Mouse (Mus musculus): ENCODE measurements at regions not wholly inside any gene's neighbourhood (a gene's known extent, or its start where the extent isn't known, plus 50 kb on each side); places are given as distances from the start of the nearest gene placed in this dataset.

GRCm38 (mm10) chr14:36731095-36731494 lies 237.5 kb downstream of the Ccser2 start:
- no peaks in the 10 kb centered on the region for H3K36me3 ChIP-seq (ENCODE audit: control insufficient read depth, insufficient read depth, low read length)
- no peaks in the 10 kb centered on the region for H3K27me3 ChIP-seq (ENCODE audit: control insufficient read depth, insufficient read depth, low read length)
- H3K27ac ChIP-seq (ENCODE audit: low read depth, low read length) = no peak overlapping the region
- ATAC-seq (ENCODE audit: low FRiP score) (no peak), DNase-seq (ENCODE audit: low spot score, missing footprints) (no peak)
- no peaks in the 10 kb centered on the region for H3K4me1 ChIP-seq (ENCODE audit: control insufficient read depth, insufficient read depth, low read length)
- H3K9me3 ChIP-seq (ENCODE audit: control insufficient read depth, low read length) = no peaks in the 10 kb centered on the region
- no peak overlapping the region for H3K4me3 ChIP-seq (ENCODE audit: low read depth, low read length)
- WGBS = 82% methylated on average over 8 of the region's 8 CpGs
- no peak overlapping the region for H3K9ac ChIP-seq (ENCODE audit: low read length)
- H3K4me2 ChIP-seq = no peak overlapping the region

DNA sequence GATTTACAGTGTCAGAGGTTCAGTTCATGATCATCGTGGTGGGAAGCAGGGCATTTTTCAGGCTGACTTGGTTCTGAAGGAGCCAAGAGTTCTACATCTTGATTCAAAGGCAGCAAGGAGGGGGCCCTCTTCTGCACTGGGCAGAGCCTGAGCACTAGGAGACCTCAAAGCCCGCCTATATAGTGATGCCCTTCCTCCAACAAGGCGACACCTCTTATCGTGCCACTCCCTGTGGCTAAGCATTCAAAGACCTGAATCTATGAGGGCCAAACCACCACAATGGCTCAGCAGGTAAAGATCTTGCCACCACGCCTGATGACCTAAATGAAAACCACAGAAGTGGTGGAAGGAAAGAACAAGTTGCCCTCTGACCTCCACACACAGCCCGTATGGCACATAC lies 242.5 kb downstream of the Ccser2 start:
- DNase-seq (ENCODE audit: low spot score, missing footprints) = no peak
- Histone ChIP-seq H3K9me3 (ENCODE audit: control insufficient read depth, low read length) (no peaks in the 10 kb centered on the region), H3K9ac (ENCODE audit: low read length) (no peak overlapping the region), H3K36me3 (ENCODE audit: control insufficient read depth, insufficient read depth, low read length) (no peaks in the 10 kb centered on the region), H3K27me3 (ENCODE audit: control insufficient read depth, insufficient read depth, low read length) (no peaks in the 10 kb centered on the region), H3K4me3 (ENCODE audit: low read depth, low read length) (no peak overlapping the region), H3K4me1 (ENCODE audit: control insufficient read depth, insufficient read depth, low read length) (no peaks in the 10 kb centered on the region), H3K4me2 (no peak overlapping the region), H3K27ac (ENCODE audit: low read depth, low read length) (no peak overlapping the region)
- 83% methylated on average over 6 of the region's 6 CpGs for WGBS
- ATAC-seq (ENCODE audit: low FRiP score) = no peak

- Histone ChIP-seq H3K27me3 (ENCODE audit: control insufficient read depth, insufficient read depth, low read length) (no peaks in the 10 kb centered on the region), H3K4me1 (ENCODE audit: control insufficient read depth, insufficient read depth, low read length) (no peaks in the 10 kb centered on the region), H3K9ac (ENCODE audit: low read length) (no peak overlapping the region), H3K36me3 (ENCODE audit: control insufficient read depth, insufficient read depth, low read length) (no peaks in the 10 kb centered on the region), H3K4me3 (ENCODE audit: low read depth, low read length) (no peak overlapping the region), H3K4me2 (no peak overlapping the region), H3K27ac (ENCODE audit: low read depth, low read length) (no peak overlapping the region), H3K9me3 (ENCODE audit: control insufficient read depth, low read length) (no peaks in the 10 kb centered on the region)
- 79% methylated on average over 2 of the region's 2 CpGs for WGBS
- ATAC-seq (ENCODE audit: low FRiP score) (no peak), DNase-seq (ENCODE audit: low spot score, missing footprints) (no peak)
Observed at GRCm38 (mm10) chr14:36715684-36716083, 252.9 kb downstream of the Ccser2 start.

DNA sequence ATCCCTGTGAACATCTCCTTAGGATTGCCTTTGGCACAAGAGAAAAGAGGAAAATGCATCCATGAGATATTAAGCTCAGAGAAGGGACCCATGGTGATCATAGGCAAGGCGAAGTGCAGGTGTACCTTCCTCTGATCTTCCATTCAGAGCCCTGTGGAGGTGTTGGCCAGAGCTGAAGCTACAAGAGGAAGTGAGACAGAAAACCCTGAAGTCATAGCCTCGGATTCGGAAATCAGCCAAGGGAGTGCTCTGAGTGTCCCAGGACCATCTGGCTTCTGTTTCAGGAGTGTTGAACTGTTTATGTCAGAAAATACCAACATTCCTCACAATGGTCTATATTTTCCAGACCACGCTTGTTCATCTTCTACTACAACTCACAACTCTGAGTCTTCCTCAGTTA lies 271.6 kb downstream of the Ccser2 start:
- 86% methylated on average over 4 of the region's 4 CpGs for WGBS
- no peaks in the 10 kb centered on the region for H3K4me1 ChIP-seq (ENCODE audit: control insufficient read depth, insufficient read depth, low read length)
- no peaks in the 10 kb centered on the region for H3K36me3 ChIP-seq (ENCODE audit: control insufficient read depth, insufficient read depth, low read length)
- H3K9ac ChIP-seq (ENCODE audit: low read length) = no peak overlapping the region
- no peaks in the 10 kb centered on the region for H3K9me3 ChIP-seq (ENCODE audit: control insufficient read depth, low read length)
- no peak for DNase-seq (ENCODE audit: low spot score, missing footprints)
- H3K27ac ChIP-seq (ENCODE audit: low read depth, low read length) = no peak overlapping the region
- no peak for ATAC-seq (ENCODE audit: low FRiP score)
- H3K4me2 ChIP-seq = no peak overlapping the region
- H3K4me3 ChIP-seq (ENCODE audit: low read depth, low read length) = no peak overlapping the region
- H3K27me3 ChIP-seq (ENCODE audit: control insufficient read depth, insufficient read depth, low read length) = no peaks in the 10 kb centered on the region; the same call in 1 of the 2 replicates

- H3K27ac ChIP-seq (ENCODE audit: low read depth, low read length) = no peak overlapping the region
- H3K4me3 ChIP-seq (ENCODE audit: low read depth, low read length) = no peak overlapping the region
- ATAC-seq (ENCODE audit: low FRiP score) = peak; percentile 63; the same call in 1 of the 2 replicates
- no peaks in the 10 kb centered on the region; the same call in 1 of the 2 replicates for H3K27me3 ChIP-seq (ENCODE audit: control insufficient read depth, insufficient read depth, low read length)
- H3K9ac ChIP-seq (ENCODE audit: low read length) = no peak overlapping the region
- no peaks in the 10 kb centered on the region for H3K36me3 ChIP-seq (ENCODE audit: control insufficient read depth, insufficient read depth, low read length)
- H3K4me1 ChIP-seq (ENCODE audit: control insufficient read depth, insufficient read depth, low read length) = no peaks in the 10 kb centered on the region
- no peaks in the 10 kb centered on the region for H3K9me3 ChIP-seq (ENCODE audit: control insufficient read depth, low read length)
- H3K4me2 ChIP-seq = no peak overlapping the region
- no peak for DNase-seq (ENCODE audit: low spot score, missing footprints)
Observed at GRCm38 (mm10) chr14:36691958-36692357, 276.6 kb downstream of the Ccser2 start.

DNA sequence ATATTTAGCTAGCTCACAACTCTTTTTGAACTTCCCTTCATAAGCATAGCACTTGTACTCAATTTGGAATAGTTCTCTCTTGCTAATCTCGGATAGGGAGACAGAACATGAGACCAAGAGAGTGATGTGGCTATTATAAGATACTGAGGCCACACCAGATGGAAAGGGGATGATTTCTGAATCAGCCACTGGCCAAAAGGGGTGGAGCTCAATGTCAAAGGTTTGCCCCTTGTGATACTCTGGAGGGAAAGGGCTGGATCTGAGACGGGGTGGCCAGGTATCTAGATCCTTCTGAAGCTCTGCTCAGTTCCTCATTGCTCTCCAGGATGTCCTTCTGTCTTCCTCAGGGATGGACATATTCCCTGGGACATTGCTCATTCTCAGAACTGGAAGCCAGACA lies 277.6 kb downstream of the Ccser2 start:
- Histone ChIP-seq H3K4me1 (ENCODE audit: control insufficient read depth, insufficient read depth, low read length) (no peaks in the 10 kb centered on the region), H3K9ac (ENCODE audit: low read length) (no peak overlapping the region), H3K4me2 (no peak overlapping the region), H3K27me3 (ENCODE audit: control insufficient read depth, insufficient read depth, low read length) (no peaks in the 10 kb centered on the region; the same call in 1 of the 2 replicates), H3K27ac (ENCODE audit: low read depth, low read length) (no peak overlapping the region), H3K36me3 (ENCODE audit: control insufficient read depth, insufficient read depth, low read length) (no peaks in the 10 kb centered on the region), H3K9me3 (ENCODE audit: control insufficient read depth, low read length) (no peaks in the 10 kb centered on the region), H3K4me3 (ENCODE audit: low read depth, low read length) (no peak overlapping the region)
- 85% methylated on average over 2 of the region's 2 CpGs for WGBS
- DNase-seq (ENCODE audit: low spot score, missing footprints) = no peak
- ATAC-seq (ENCODE audit: low FRiP score) = no peak

- Histone ChIP-seq H3K36me3 (ENCODE audit: control insufficient read depth, insufficient read depth, low read length) (no peaks in the 10 kb centered on the region), H3K4me2 (no peak overlapping the region), H3K4me3 (ENCODE audit: low read depth, low read length) (no peak overlapping the region), H3K27me3 (ENCODE audit: control insufficient read depth, insufficient read depth, low read length) (no peaks in the 10 kb centered on the region), H3K9me3 (ENCODE audit: control insufficient read depth, low read length) (no peaks in the 10 kb centered on the region; the same call in 1 of the 2 replicates), H3K4me1 (ENCODE audit: control insufficient read depth, insufficient read depth, low read length) (no peaks in the 10 kb centered on the region), H3K27ac (ENCODE audit: low read depth, low read length) (no peak overlapping the region), H3K9ac (ENCODE audit: low read length) (no peak overlapping the region)
- ATAC-seq (ENCODE audit: low FRiP score) = no peak
- WGBS = 67% methylated on average over 1 of the region's 1 CpGs
- no peak for DNase-seq (ENCODE audit: low spot score, missing footprints)
Observed at GRCm38 (mm10) chr14:36658678-36659263, 309.8 kb downstream of the Ccser2 start.

DNA sequence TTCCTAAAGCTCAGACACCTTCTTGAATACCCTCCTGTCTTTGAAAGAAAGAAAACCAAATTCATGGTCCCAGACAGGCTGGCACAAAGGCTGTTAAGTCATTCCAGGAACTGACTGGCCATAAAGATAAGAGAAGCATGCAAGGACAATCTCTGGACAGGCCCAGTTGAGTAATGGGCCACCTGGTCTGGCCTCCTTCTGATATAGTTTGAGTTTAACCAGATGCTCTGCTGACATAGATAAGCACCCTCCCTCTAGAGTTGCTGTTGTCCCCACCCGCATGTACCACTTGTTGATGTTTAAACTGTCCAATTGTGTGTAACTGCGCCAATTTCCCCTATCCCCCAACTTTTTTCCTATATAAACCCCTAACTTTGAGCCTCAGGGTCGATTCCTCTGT lies 310.4 kb downstream of the Ccser2 start:
- no peak overlapping the region for H3K4me2 ChIP-seq
- H3K27me3 ChIP-seq (ENCODE audit: control insufficient read depth, insufficient read depth, low read length) = no peaks in the 10 kb centered on the region
- no peak for ATAC-seq (ENCODE audit: low FRiP score)
- no peaks in the 10 kb centered on the region; the same call in 1 of the 2 replicates for H3K9me3 ChIP-seq (ENCODE audit: control insufficient read depth, low read length)
- no peaks in the 10 kb centered on the region for H3K36me3 ChIP-seq (ENCODE audit: control insufficient read depth, insufficient read depth, low read length)
- no peak overlapping the region for H3K4me3 ChIP-seq (ENCODE audit: low read depth, low read length)
- no peak overlapping the region for H3K27ac ChIP-seq (ENCODE audit: low read depth, low read length)
- 79% methylated on average over 3 of the region's 3 CpGs for WGBS
- no peak for DNase-seq (ENCODE audit: low spot score, missing footprints)
- H3K9ac ChIP-seq (ENCODE audit: low read length) = no peak overlapping the region
- H3K4me1 ChIP-seq (ENCODE audit: control insufficient read depth, insufficient read depth, low read length) = no peaks in the 10 kb centered on the region

DNA sequence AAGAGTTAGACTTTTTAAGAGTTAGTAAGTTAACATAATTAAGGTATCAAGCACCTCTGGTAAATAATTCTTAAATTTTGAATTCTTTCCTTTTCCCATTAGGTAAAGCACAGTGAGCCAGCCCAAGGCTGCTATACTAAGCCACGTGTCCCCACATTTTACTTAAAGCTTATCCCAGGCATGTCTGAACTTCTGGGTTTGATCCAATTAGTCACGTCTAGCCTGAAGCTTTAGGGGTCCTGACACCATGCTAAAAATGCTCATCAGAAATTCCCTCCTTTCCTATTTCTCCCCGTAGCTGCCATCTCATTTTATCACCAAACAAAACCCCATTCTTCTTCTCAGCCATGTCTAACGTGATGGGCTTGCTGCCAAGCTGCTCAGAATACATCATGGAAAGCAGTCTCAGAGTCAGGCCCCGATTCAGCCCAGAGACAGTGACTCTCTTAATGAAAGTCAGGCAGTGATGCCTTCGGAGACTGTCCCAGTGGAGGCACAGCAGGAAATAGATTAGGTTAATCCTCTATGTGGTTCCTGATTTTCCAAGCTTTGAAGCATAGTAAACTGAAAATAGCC lies 315.5 kb downstream of the Ccser2 start:
- Histone ChIP-seq H3K27ac (ENCODE audit: low read depth, low read length) (peak overlapping the region; percentile 49), H3K4me2 (no peak overlapping the region), H3K36me3 (ENCODE audit: control insufficient read depth, insufficient read depth, low read length) (no peaks in the 10 kb centered on the region), H3K9me3 (ENCODE audit: control insufficient read depth, low read length) (no peaks in the 10 kb centered on the region; the same call in 1 of the 2 replicates), H3K4me1 (ENCODE audit: control insufficient read depth, insufficient read depth, low read length) (no peaks in the 10 kb centered on the region), H3K4me3 (ENCODE audit: low read depth, low read length) (no peak overlapping the region), H3K27me3 (ENCODE audit: control insufficient read depth, insufficient read depth, low read length) (no peaks in the 10 kb centered on the region), H3K9ac (ENCODE audit: low read length) (no peak overlapping the region)
- DNase-seq (ENCODE audit: low spot score, missing footprints) (peak; percentile 91), ATAC-seq (ENCODE audit: low FRiP score) (peak; percentile 96)
- WGBS = 3% methylated on average over 6 of the region's 6 CpGs

Data from midbrain, embryonic 11.5 days (tissue).